Comparison of ENCODE assay signal across 40 mouse cellular contexts in genomic region chr7:135271011-135271410, GRCm38 (mm10). TPM values are rescaled to one million over a fixed set of nuclear protein-coding genes. Genes with fewer than 3 reads are reported as not detected.
"Had no signal": no experiment of that assay in that cellular context is flagged by ENCODE, and none has a peak within 500 bp of the region (broad histone marks: within the 10 kb centered on the region; RNA-seq: fewer than 3 reads in every experiment).

No protein-coding gene starts in this region.

- H3K4me1 ChIP-seq: heart, embryonic 10.5 days; heart, embryonic 13.5 days; heart, embryonic 15.5 days; hindbrain, embryonic 13.5 days; hindbrain, embryonic 15.5 days; kidney, embryonic 15.5 days; limb, embryonic 13.5 days; limb, embryonic 15.5 days; liver, embryonic 12.5 days had no signal

- H3K27me3 ChIP-seq: heart, embryonic 13.5 days; heart, embryonic 15.5 days; hindbrain, embryonic 13.5 days; hindbrain, embryonic 15.5 days; kidney, embryonic 15.5 days; limb, embryonic 13.5 days; limb, embryonic 15.5 days; liver, embryonic 12.5 days had no signal

- H3K4me2 ChIP-seq: heart, embryonic 13.5 days; heart, embryonic 15.5 days; hindbrain, embryonic 13.5 days; hindbrain, embryonic 15.5 days; kidney, embryonic 15.5 days; limb, embryonic 13.5 days; limb, embryonic 15.5 days; liver, embryonic 12.5 days had no signal

- H3K36me3 ChIP-seq: heart, embryonic 10.5 days; heart, embryonic 13.5 days; heart, embryonic 15.5 days; hindbrain, embryonic 13.5 days; hindbrain, embryonic 15.5 days; kidney, embryonic 15.5 days; limb, embryonic 13.5 days; limb, embryonic 15.5 days; liver, embryonic 12.5 days had no signal

- H3K27ac ChIP-seq: gastrocnemius, adult 2 months; heart, embryonic 10.5 days; heart, embryonic 13.5 days; heart, embryonic 15.5 days; hindbrain, embryonic 13.5 days; hindbrain, embryonic 15.5 days; hindbrain, postnatal 0 days; kidney, embryonic 15.5 days; kidney, postnatal 0 days; limb, embryonic 13.5 days; limb, embryonic 15.5 days; liver, embryonic 12.5 days; liver, embryonic 14.5 days had no signal

- H3K4me3 ChIP-seq: gastrocnemius, adult 2 months; heart, embryonic 10.5 days; heart, embryonic 13.5 days; heart, embryonic 15.5 days; hindbrain, embryonic 13.5 days; hindbrain, embryonic 15.5 days; kidney, embryonic 15.5 days; limb, embryonic 13.5 days; limb, embryonic 15.5 days; liver, embryonic 12.5 days had no signal

- H3K9me3 ChIP-seq: heart, embryonic 10.5 days; heart, embryonic 13.5 days; heart, embryonic 15.5 days; hindbrain, embryonic 13.5 days; hindbrain, embryonic 15.5 days; kidney, embryonic 15.5 days; limb, embryonic 13.5 days; limb, embryonic 15.5 days; liver, embryonic 12.5 days had no signal

- DNase-seq: gastrocnemius, adult 2 months; gastrocnemius, postnatal 10 days; gastrocnemius, postnatal 36 days; heart, adult 18-20 months; kidney, adult 11 months; kidney, adult 2 months; kidney, adult 9 months; kidney, postnatal 14 days; kidney, postnatal 36 days; layer of hippocampus, adult 9-11 months; layer of hippocampus, postnatal 36 days; lung, adult 18-20 months had no signal

- H3K9ac ChIP-seq: heart, embryonic 13.5 days; heart, embryonic 15.5 days; hindbrain, embryonic 13.5 days; hindbrain, embryonic 15.5 days; kidney, embryonic 15.5 days; limb, embryonic 13.5 days; limb, embryonic 15.5 days; liver, embryonic 12.5 days; liver, embryonic 14.5 days had no signal

- ATAC-seq: hindbrain, postnatal 0 days; intestine, embryonic 16.5 days; liver, embryonic 12.5 days had no signal

RNA-seq across cellular contexts. Expression of gene Nps, which starts 12.5 kb away (rescaled TPM):
- total RNA-seq: gastrocnemius, adult 2 months; gastrocnemius, postnatal 10 days; gastrocnemius, postnatal 36 days; heart, adult 18-20 months; heart, adult 8-10 months; heart, postnatal 25 days; hematopoietic stem cell, adult 5-6 weeks; hindbrain, postnatal 0 days; layer of hippocampus, adult 18-20 months; layer of hippocampus, postnatal 14 days; layer of hippocampus, postnatal 36 days; left cerebral cortex, adult 18-20 months; left cerebral cortex, adult 8-10 months; left cerebral cortex, postnatal 25 days; liver, adult 2 months had no signal
- polyA plus RNA-seq: gonadal fat pad, adult 2 months; heart, embryonic 10.5 days; heart, embryonic 13.5 days; heart, embryonic 15.5 days; hindbrain, embryonic 11.5 days; hindbrain, embryonic 13.5 days; intestine, embryonic 14.5 days; intestine, embryonic 16.5 days; kidney, adult 2 months; kidney, embryonic 15.5 days; large intestine, adult 2 months; limb, embryonic 11.5 days; liver, adult 2 months; liver, embryonic 12.5 days; liver, embryonic 14.5 days; liver, embryonic 16.5 days had no signal
